Mouse (Mus musculus) midbrain, embryonic 14.5 days (tissue): ENCODE data around the gene Ergic1. TPM values are rescaled to one million over a fixed set of nuclear protein-coding genes. Genes with fewer than 3 reads are reported as not detected.

ENCODE experiments used
- ATAC-seq: fragments of 200-750 bp; cut with Nextera tagmentation; 2 replicates; pipeline ENCODE4 v1.8.0; 2017; ENCODE audit warnings: moderate number of reproducible peaks, moderate library complexity; ENCODE audit not compliant: low FRiP score, low TSS enrichment
- DNase-seq: peaks from one replicate; pipeline ENCODE4 v3.0.0-alpha.2; 2015
- H3K27ac ChIP-seq: fragments of 300-500 bp; sonication (generic); replicated peaks from 2 replicates; pipeline ENCODE4 v1.5.1; 2014; ENCODE audit warnings: mild to moderate bottlenecking, low read depth, low read length, moderate library complexity
- H3K27me3 ChIP-seq: fragments of 300-500 bp; sonication (generic); 2 replicates; pipeline ENCODE4 v1.6.1; 2014; ENCODE audit warnings: low read length, control low read depth, mixed read lengths; ENCODE audit not compliant: control insufficient read depth, insufficient read depth
- H3K36me3 ChIP-seq: fragments of 300-500 bp; sonication (generic); 2 replicates; pipeline ENCODE4 v1.6.1; 2014; ENCODE audit warnings: low read length, control low read depth; ENCODE audit not compliant: control insufficient read depth, insufficient read depth
- H3K4me1 ChIP-seq: fragments of 300-500 bp; sonication (generic); 2 replicates; pipeline ENCODE4 v1.6.1; 2014; ENCODE audit warnings: mild to moderate bottlenecking, antibody characterized with exemption, low read length, control low read depth; ENCODE audit not compliant: control insufficient read depth, insufficient read depth
- H3K4me2 ChIP-seq: fragments of 300-500 bp; sonication (generic); 2 replicates; pipeline ENCODE4 v1.6.1; 2014; ENCODE audit warnings: mild to moderate bottlenecking, low read length, moderate library complexity
- H3K4me3 ChIP-seq: fragments of 300-500 bp; sonication (generic); replicated peaks from 2 replicates; pipeline ENCODE4 v1.5.1; 2014; ENCODE audit warnings: low read depth, low read length
- H3K9ac ChIP-seq: fragments of 300-500 bp; sonication (generic); replicated peaks from 2 replicates; pipeline ENCODE4 v1.6.1; 2014; ENCODE audit warnings: mild to moderate bottlenecking, low read length, moderate library complexity
- H3K9me3 ChIP-seq: fragments of 300-500 bp; sonication (generic); 2 replicates; pipeline ENCODE4 v1.6.1; 2016; ENCODE audit warnings: low read length, control low read depth, mixed read lengths; ENCODE audit not compliant: control insufficient read depth
- WGBS: fragments of 180-500 bp; shearing (Covaris S2); extraction: QIAGEN DNeasy Blood & Tissue Kit; methylation state at CpG from one replicate; pipeline ENCODE4 v1.1.7; 2014; 5-methylcytosine and 5-hydroxymethylcytosine counted together
- polyA plus RNA-seq: library from polyadenylated mRNA; unstranded; fragments of >200 nt; fragmentation: Nextera tagmentation; extraction: Ambion mirVana; gene quantifications from 2 replicates; pipeline ENCODE4 v1.2.1, GENCODE M21; 2014

Ergic1 gene
- polyA plus RNA-seq, 1 experiment from 2014 or later = 117 TPM

- WGBS = 82% methylated on average over 4 of the region's 4 CpGs
- ATAC-seq = no peak
- no peak overlapping the region for H3K9ac ChIP-seq
These were observed 76.6 kb downstream of the Ergic1 start for GRCm38 (mm10) chr17:26637851-26638250.

GRCm38 (mm10) chr17:26638655-26639054 is 77.4 kb downstream of the Ergic1 start:
- no peaks in the 10 kb centered on the region for H3K27me3 ChIP-seq
- H3K4me2 ChIP-seq = no peak overlapping the region
- H3K9me3 ChIP-seq = no peaks in the 10 kb centered on the region
- ATAC-seq (no peak), DNase-seq (peak; percentile 87)
- H3K27ac ChIP-seq = no peak overlapping the region
- 29% methylated on average over 7 of the region's 7 CpGs for WGBS
- H3K4me3 ChIP-seq = no peak overlapping the region
- H3K36me3 ChIP-seq = peaks cover 81% of the 10 kb centered on the region
- no peak overlapping the region for H3K9ac ChIP-seq
- H3K4me1 ChIP-seq = no peaks in the 10 kb centered on the region

More at GRCm38 (mm10) chr17:26637851-26638250, 76.6 kb downstream of the Ergic1 start:
- DNase-seq = no peak
- Histone ChIP-seq H3K27me3 (no peaks in the 10 kb centered on the region), H3K4me3 (no peak overlapping the region), H3K9me3 (no peaks in the 10 kb centered on the region), H3K36me3 (peaks cover 81% of the 10 kb centered on the region), H3K4me1 (no peaks in the 10 kb centered on the region), H3K4me2 (no peak overlapping the region), H3K27ac (no peak overlapping the region)

GRCm38 (mm10) chr17:26639791-26640190 is 78.5 kb downstream of the Ergic1 start:
- ATAC-seq = no peak

GRCm38 (mm10) chr17:26640286-26640740 is 79.0 kb downstream of the Ergic1 start:
- Histone ChIP-seq H3K4me1 (0 out of 2 replicates have a peak, but pooled peaks cover 6% of the 10 kb centered on the region), H3K9me3 (no peaks in the 10 kb centered on the region), H3K9ac (no peak overlapping the region), H3K27ac (no peak overlapping the region), H3K36me3 (peaks cover 77% of the 10 kb centered on the region), H3K27me3 (no peaks in the 10 kb centered on the region), H3K4me3 (no peak overlapping the region), H3K4me2 (no peak overlapping the region)
- no peak for ATAC-seq
- WGBS = 98% methylated on average over 3 of the region's 3 CpGs
- DNase-seq = no peak

More at GRCm38 (mm10) chr17:26639791-26640190, 78.5 kb downstream of the Ergic1 start:
- H3K27me3 ChIP-seq = no peaks in the 10 kb centered on the region
- H3K9me3 ChIP-seq = no peaks in the 10 kb centered on the region
- 0 out of 2 replicates have a peak, but pooled peaks cover 2% of the 10 kb centered on the region for H3K4me1 ChIP-seq
- no peak overlapping the region for H3K27ac ChIP-seq
- H3K4me2 ChIP-seq = no peak overlapping the region
- no peak for DNase-seq
- H3K4me3 ChIP-seq = no peak overlapping the region
- WGBS = 93% methylated on average over 2 of the region's 2 CpGs
- no peak overlapping the region for H3K9ac ChIP-seq
- peaks cover 77% of the 10 kb centered on the region for H3K36me3 ChIP-seq

- 0 out of 2 replicates have a peak, but pooled peaks cover 6% of the 10 kb centered on the region for H3K4me1 ChIP-seq
- H3K4me2 ChIP-seq = no peak overlapping the region
- ATAC-seq (no peak), DNase-seq (no peak)
- peaks cover 85% of the 10 kb centered on the region for H3K36me3 ChIP-seq
- H3K9ac ChIP-seq = no peak overlapping the region
- no peak overlapping the region for H3K27ac ChIP-seq
- H3K27me3 ChIP-seq = no peaks in the 10 kb centered on the region
- H3K9me3 ChIP-seq = no peaks in the 10 kb centered on the region
- H3K4me3 ChIP-seq = no peak overlapping the region
- 96% methylated on average over 8 of the region's 8 CpGs for WGBS
These were observed 82.2 kb downstream of the Ergic1 start for GRCm38 (mm10) chr17:26643456-26643855.

GRCm38 (mm10) chr17:26643993-26644392 is 82.7 kb downstream of the Ergic1 start:
- H3K9ac ChIP-seq = no peak overlapping the region
- no peak for ATAC-seq
- H3K27ac ChIP-seq = peak overlapping the region; percentile 46; the same call in 1 of the 2 replicates
- H3K4me1 ChIP-seq = 0 out of 2 replicates have a peak, but pooled peaks cover 6% of the 10 kb centered on the region
- no peak overlapping the region for H3K4me2 ChIP-seq
- H3K36me3 ChIP-seq = peaks cover 85% of the 10 kb centered on the region
- no peak for DNase-seq
- no peak overlapping the region for H3K4me3 ChIP-seq
- no peaks in the 10 kb centered on the region for H3K9me3 ChIP-seq
- WGBS = 96% methylated on average over 2 of the region's 2 CpGs
- no peaks in the 10 kb centered on the region for H3K27me3 ChIP-seq

- 49% methylated on average over 9 of the region's 9 CpGs for WGBS
- Histone ChIP-seq H3K9me3 (no peaks in the 10 kb centered on the region), H3K27me3 (no peaks in the 10 kb centered on the region), H3K4me1 (0 out of 2 replicates have a peak, but pooled peaks cover 6% of the 10 kb centered on the region), H3K4me3 (no peak overlapping the region), H3K4me2 (no peak overlapping the region), H3K27ac (peak overlapping the region; percentile 46), H3K36me3 (peaks cover 81% of the 10 kb centered on the region), H3K9ac (no peak overlapping the region)
- no peak; the same call in 1 of the 2 replicates for ATAC-seq
- peak; percentile 73 for DNase-seq
These were observed 83.5 kb downstream of the Ergic1 start for GRCm38 (mm10) chr17:26644509-26645410.

GRCm38 (mm10) chr17:26645411-26645854 is 84.1 kb downstream of the Ergic1 start:
- H3K36me3 ChIP-seq = peaks cover 78% of the 10 kb centered on the region
- H3K27me3 ChIP-seq = no peaks in the 10 kb centered on the region
- H3K9me3 ChIP-seq = no peaks in the 10 kb centered on the region
- no peak overlapping the region for H3K4me3 ChIP-seq
- DNase-seq = no peak
- 0 out of 2 replicates have a peak, but pooled peaks cover 6% of the 10 kb centered on the region for H3K4me1 ChIP-seq
- H3K27ac ChIP-seq = 0 out of 2 replicates have a peak overlapping the region, but pooled peaks have one; percentile 46
- WGBS = 96% methylated on average over 8 of the region's 8 CpGs
- no peak overlapping the region for H3K4me2 ChIP-seq
- ATAC-seq = no peak
- no peak overlapping the region for H3K9ac ChIP-seq
